Mouse (Mus musculus): ENCODE data around the gene Flot1. TPM values are rescaled to one million over a fixed set of nuclear protein-coding genes. Genes with fewer than 3 reads are reported as not detected.

Gene Flot1
- polyA plus RNA-seq, 1 experiment from 2014 or later, result 49.4 TPM

DNA sequence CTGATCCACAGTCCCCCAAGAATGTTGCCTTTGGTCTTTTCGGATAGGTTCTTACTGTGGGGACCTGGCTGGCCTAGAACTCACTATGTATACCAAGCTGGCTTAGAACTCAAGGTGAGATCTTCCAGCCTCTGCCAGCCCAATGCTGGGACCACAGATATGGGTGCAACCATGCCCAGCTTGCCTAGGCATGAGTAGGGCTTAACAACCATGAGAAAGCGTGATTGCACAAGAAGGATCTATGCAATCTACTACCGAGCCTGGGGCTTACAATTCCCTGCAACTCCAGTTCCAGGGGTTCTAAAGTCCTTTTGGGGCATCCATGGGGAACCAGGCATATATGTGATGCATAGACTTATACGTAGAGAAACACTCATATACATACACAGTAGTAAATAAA is 32.1 kb upstream of the Flot1 start:
- 85% methylated on average over 4 of the region's 4 CpGs for WGBS
- H3K9me3 ChIP-seq, result no peaks in the 10 kb centered on the region
- H3K27me3 ChIP-seq (replicated peaks), result no peaks in the 10 kb centered on the region
- H3K4me1 ChIP-seq (replicated peaks), result no peaks in the 10 kb centered on the region
- ATAC-seq, result no peak
- H3K36me3 ChIP-seq, result no peaks in the 10 kb centered on the region
- no peak overlapping the region for H3K9ac ChIP-seq
- no peak overlapping the region for H3K4me3 ChIP-seq (replicated peaks)
- no peak overlapping the region for H3K4me2 ChIP-seq (replicated peaks)
- H3K27ac ChIP-seq, result no peak overlapping the region

DNA sequence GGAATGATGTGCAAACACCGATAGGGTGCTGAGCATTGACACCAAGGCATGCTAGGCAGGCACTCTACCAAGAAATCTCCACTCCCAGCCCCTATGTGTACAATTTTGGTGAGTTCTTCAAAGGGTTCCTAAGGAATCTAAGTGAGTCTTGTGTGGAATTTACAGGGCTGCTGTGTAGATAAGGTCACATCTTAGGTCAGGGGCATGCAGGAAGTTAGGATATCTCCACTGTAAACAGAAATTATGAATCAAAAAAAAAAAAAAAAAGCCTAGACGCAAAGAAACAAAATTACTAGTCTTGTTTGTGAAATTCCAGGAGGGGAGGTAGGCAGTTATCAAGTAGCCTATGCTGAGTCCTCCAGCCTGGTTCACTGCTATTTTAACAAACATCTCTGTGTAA is 30.2 kb upstream of the Flot1 start:
- Histone ChIP-seq H3K9ac (no peak overlapping the region), H3K4me2 (replicated peaks) (no peak overlapping the region), H3K36me3 (no peaks in the 10 kb centered on the region), H3K27ac (no peak overlapping the region), H3K9me3 (no peaks in the 10 kb centered on the region), H3K4me3 (replicated peaks) (no peak overlapping the region), H3K27me3 (replicated peaks) (no peaks in the 10 kb centered on the region), H3K4me1 (replicated peaks) (no peaks in the 10 kb centered on the region)
- 57% methylated on average over 2 of the region's 2 CpGs for WGBS
- ATAC-seq, result no peak

DNA sequence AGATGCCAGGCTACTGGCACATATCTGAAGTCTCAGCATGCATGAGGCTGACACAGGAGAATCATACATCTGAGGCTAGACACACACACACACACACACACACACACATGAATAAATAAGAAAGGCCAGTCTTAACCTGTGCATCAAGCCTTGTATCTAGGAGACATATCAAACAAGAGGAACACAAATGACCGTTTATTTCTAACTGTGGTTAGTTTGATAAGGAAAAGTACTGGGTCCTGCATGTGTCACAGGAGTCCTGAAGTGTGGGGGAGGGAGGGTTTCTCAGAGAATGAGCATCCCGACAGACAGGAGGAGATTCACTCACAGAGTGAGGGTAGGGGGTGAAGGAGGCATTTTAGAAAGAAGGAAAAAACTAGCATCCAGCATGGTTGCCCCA is 27.9 kb upstream of the Flot1 start:
- WGBS, result 36% methylated on average over 2 of the region's 2 CpGs
- ATAC-seq, result no peak

DNA sequence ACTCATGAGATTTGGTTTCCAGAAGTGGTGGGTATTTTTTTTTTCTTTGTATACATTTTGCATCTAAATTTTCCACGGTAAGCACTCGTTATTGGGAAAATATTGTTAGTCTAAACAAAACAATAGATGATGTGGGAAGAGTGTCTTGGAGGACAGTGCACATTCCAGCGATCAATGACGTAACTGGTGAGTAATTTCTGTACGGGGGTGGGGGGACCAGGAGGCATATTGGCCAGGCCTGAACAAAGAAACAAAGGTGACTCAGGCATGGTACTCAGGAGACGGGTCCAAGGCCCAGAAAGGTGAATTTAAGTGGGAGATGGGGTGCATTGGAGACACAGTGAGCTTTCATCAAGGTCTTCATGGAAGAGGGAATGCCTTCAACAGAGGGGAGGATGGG is 27.4 kb upstream of the Flot1 start:
- Histone ChIP-seq H3K4me1 (replicated peaks) (no peaks in the 10 kb centered on the region), H3K4me2 (replicated peaks) (no peak overlapping the region), H3K9ac (no peak overlapping the region), H3K4me3 (replicated peaks) (no peak overlapping the region), H3K36me3 (no peaks in the 10 kb centered on the region), H3K9me3 (no peaks in the 10 kb centered on the region), H3K27me3 (replicated peaks) (no peaks in the 10 kb centered on the region), H3K27ac (no peak overlapping the region)
- 79% methylated on average over 6 of the region's 6 CpGs for WGBS
- ATAC-seq, result no peak

More for the DNA sequence above, 27.9 kb upstream of the Flot1 start:
- no peak overlapping the region for H3K9ac ChIP-seq
- no peaks in the 10 kb centered on the region for H3K27me3 ChIP-seq (replicated peaks)
- H3K36me3 ChIP-seq, result no peaks in the 10 kb centered on the region
- H3K4me2 ChIP-seq (replicated peaks), result no peak overlapping the region
- H3K9me3 ChIP-seq, result no peaks in the 10 kb centered on the region
- no peak overlapping the region for H3K4me3 ChIP-seq (replicated peaks)
- no peak overlapping the region for H3K27ac ChIP-seq
- H3K4me1 ChIP-seq (replicated peaks), result no peaks in the 10 kb centered on the region

DNA sequence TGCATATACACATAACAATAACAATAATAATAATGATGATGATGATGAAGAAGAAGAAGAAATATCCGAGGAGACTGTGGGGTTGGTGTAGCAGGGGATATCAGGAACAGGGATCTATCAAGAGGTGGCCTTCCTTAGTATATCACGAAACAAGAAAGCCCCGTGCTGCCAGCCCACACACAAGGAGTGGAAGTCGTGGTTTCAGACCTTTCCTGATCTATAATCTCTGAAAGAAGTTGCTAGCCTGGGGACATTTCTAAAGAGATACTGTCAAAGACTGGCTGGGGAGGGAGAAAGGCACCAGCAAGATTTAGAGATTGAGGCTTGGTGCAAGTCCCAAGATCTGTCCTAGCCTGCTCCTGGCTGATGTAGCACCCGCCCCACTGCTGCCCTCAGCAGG is 26.2 kb upstream of the Flot1 start:
- Histone ChIP-seq H3K36me3 (no peaks in the 10 kb centered on the region), H3K4me1 (replicated peaks) (no peaks in the 10 kb centered on the region), H3K9ac (no peak overlapping the region), H3K9me3 (no peaks in the 10 kb centered on the region), H3K27me3 (replicated peaks) (no peaks in the 10 kb centered on the region), H3K4me3 (replicated peaks) (no peak overlapping the region), H3K4me2 (replicated peaks) (no peak overlapping the region), H3K27ac (no peak overlapping the region)
- no peak for ATAC-seq
- 59% methylated on average over 5 of the region's 5 CpGs for WGBS

DNA sequence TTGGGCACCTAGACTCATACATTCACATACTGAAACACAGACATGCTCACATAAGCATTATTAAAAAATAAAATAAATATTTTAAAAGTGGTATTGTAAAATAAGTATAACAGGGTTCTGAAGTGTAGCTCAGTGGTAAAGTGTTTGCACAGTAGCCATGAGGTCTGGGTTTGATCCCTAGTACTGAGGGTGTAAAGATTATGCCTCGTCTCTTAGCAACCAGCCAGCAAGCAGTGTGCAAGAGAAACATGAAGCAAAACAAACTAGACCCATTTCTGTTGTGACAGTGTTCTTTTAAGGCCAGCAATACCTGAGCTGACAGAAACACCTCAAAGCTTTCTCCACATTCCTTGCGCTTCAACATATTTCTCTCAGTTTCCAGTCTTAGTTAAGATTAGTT is 22.1 kb upstream of the Flot1 start:
- no peak for ATAC-seq

DNA sequence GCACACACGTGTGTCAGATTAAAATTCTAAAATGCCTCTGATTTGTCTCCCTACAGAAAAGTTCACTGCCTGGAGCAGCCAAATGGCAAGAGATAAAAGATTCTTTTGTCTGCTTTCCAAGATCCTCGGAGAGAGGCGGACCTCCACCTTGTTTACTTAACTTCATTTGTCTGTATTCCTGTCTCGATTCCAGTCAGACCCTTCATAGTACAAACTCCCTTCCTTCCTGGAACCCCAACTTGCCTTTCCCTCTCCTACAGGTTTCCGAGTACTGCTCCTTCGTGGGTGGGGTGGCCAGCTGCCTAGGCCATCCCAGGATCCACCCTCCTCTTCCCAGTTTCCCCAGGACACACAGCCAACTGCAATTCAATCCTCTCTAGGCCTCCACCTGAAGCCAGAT is 20.0 kb upstream of the Flot1 start:
- no peaks in the 10 kb centered on the region for H3K27me3 ChIP-seq (replicated peaks)
- peak overlapping the region; percentile 2; the same call in 1 of the 2 replicates for H3K9ac ChIP-seq
- no peak for ATAC-seq
- H3K36me3 ChIP-seq, result no peaks in the 10 kb centered on the region
- no peak overlapping the region for H3K27ac ChIP-seq
- peaks cover 9% of the 10 kb centered on the region for H3K4me1 ChIP-seq (replicated peaks)
- WGBS, result 42% methylated on average over 6 of the region's 6 CpGs
- H3K9me3 ChIP-seq, result no peaks in the 10 kb centered on the region
- no peak overlapping the region for H3K4me2 ChIP-seq (replicated peaks)
- H3K4me3 ChIP-seq (replicated peaks), result no peak overlapping the region

More for the DNA sequence above, 22.1 kb upstream of the Flot1 start:
- Histone ChIP-seq H3K4me3 (replicated peaks) (no peak overlapping the region), H3K36me3 (no peaks in the 10 kb centered on the region), H3K9ac (no peak overlapping the region), H3K4me1 (replicated peaks) (peaks cover 9% of the 10 kb centered on the region), H3K4me2 (replicated peaks) (no peak overlapping the region), H3K27me3 (replicated peaks) (no peaks in the 10 kb centered on the region), H3K27ac (no peak overlapping the region), H3K9me3 (no peaks in the 10 kb centered on the region)
- 72% methylated on average over 2 of the region's 2 CpGs for WGBS

DNA sequence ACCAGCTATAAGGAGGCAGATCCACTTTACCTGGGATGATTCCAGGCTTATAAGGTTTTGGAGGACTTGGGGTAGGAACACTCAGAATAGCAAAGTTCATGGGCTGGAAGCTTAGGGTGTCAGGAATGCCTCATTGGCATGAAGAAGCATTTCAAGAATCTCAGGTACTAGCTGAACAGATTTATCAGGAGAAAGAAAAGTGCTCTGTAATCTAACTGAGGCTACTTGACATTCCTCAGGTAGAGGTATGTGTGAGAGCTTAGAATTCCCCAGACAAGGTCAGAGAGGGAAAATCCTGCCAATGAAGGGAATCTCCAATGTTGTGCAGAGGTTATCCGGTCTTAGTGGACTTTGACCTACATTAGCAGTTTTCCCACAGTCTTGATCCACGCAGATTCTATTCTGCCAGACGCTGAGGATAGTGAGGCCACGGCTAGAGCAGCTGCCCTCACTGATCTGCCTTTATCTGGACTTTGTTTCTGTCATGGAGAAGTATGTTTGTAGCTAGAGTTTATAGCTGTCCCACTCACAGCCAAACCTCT is 19.1 kb upstream of the Flot1 start:
- 0 out of 2 replicates have a peak overlapping the region, but pooled peaks have one; percentile 1 for H3K27ac ChIP-seq
- WGBS, result 31% methylated on average over 4 of the region's 4 CpGs

DNA sequence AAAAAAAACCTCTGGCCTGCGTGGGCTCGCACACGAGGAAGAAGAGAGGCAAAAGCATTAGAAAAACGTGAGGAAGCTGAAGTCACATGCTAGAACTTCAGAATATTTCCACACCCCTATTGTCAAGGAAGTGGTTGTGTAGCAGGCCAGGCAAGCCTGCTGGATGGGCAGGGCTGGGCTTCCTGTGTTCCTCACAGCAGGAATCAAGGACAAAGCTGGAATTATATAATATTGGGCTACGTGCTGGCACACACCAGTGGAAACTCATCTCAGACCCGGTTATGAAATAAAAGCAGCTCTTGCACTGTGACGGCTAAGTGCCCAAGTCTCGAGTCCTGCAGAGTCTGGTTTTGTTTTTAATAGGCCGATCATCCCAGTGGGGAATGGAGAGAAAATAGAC is 15.0 kb upstream of the Flot1 start:
- H3K27ac ChIP-seq, result no peak overlapping the region
- no peak for ATAC-seq
- 69% methylated on average over 9 of the region's 9 CpGs for WGBS
- H3K27me3 ChIP-seq (replicated peaks), result no peaks in the 10 kb centered on the region
- no peaks in the 10 kb centered on the region for H3K9me3 ChIP-seq
- no peaks in the 10 kb centered on the region for H3K36me3 ChIP-seq
- H3K4me3 ChIP-seq (replicated peaks), result no peak overlapping the region
- H3K9ac ChIP-seq, result no peak overlapping the region
- no peak overlapping the region for H3K4me2 ChIP-seq (replicated peaks)
- H3K4me1 ChIP-seq (replicated peaks), result peaks cover 9% of the 10 kb centered on the region

More for the DNA sequence above, 19.1 kb upstream of the Flot1 start:
- Histone ChIP-seq H3K9ac (no peak overlapping the region), H3K27me3 (replicated peaks) (no peaks in the 10 kb centered on the region), H3K9me3 (no peaks in the 10 kb centered on the region), H3K4me3 (replicated peaks) (no peak overlapping the region), H3K4me1 (replicated peaks) (peaks cover 9% of the 10 kb centered on the region), H3K36me3 (no peaks in the 10 kb centered on the region), H3K4me2 (replicated peaks) (no peak overlapping the region)
- no peak for ATAC-seq

DNA sequence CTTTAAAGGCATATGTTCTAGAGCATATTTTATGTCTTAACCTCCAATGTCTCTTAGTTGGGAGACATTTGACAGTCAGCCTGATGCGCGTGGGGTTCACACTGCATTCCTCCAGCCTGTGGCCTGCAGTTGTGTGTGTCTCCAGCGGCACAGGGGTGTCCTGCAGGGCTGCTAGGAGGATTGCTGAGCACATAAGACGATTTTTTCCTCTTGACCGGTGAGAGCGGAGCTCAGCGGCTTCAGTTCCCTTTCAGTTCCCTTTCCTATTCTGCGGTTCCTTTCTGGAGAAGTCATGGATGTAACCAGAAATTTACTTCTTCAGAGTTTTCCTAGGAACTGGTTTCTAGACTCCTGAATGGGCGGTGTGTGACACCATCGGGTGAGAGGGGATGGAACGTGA is 13.6 kb upstream of the Flot1 start:
- H3K9me3 ChIP-seq, result no peaks in the 10 kb centered on the region
- 88% methylated on average over 11 of the region's 11 CpGs for WGBS

DNA sequence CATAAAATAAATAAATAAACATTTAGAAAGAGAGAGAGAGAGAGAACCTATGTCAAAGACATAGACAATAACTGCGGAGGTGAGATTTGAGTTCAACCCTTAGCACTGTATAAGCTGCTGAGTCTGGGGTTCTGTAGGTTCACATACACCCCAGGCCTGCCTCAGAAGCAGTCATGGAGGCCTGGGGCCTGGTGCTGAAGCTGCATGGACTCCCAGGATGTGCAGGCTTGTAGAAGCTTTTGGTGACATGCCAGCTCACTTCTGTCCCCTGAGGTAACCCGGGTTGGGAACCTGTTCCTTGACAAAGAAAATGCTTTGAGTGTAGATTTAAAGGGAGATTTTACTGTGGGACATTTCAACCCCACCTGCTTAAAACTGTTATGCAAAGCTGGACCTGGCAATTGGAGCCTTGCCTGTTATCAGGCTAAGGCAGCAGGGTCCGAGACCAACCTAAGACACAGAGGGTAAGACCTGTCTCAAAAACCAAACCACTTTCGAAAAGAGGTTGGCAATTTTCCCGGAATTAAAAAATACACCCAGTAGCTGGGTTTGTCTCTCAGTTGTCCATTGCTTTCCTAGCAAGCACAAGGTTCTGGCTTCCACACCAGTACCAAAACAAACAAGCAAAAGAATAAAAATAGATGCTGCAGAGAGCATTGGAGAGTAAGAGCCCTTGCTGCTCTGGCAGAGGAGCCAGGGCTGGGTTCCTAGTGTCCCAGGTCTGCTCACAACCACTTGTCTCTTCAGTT is 12.0 kb upstream of the Flot1 start:
- Histone ChIP-seq H3K4me3 (replicated peaks) (no peak overlapping the region), H3K4me2 (replicated peaks) (no peak overlapping the region), H3K9me3 (no peaks in the 10 kb centered on the region), H3K9ac (no peak overlapping the region), H3K27ac (no peak overlapping the region), H3K27me3 (replicated peaks) (no peaks in the 10 kb centered on the region), H3K4me1 (replicated peaks) (peaks cover 22% of the 10 kb centered on the region), H3K36me3 (no peaks in the 10 kb centered on the region)
- ATAC-seq, result no peak
- WGBS, result 77% methylated on average over 5 of the region's 5 CpGs

More for the DNA sequence above, 13.6 kb upstream of the Flot1 start:
- Histone ChIP-seq H3K4me2 (replicated peaks) (no peak overlapping the region), H3K27ac (no peak overlapping the region), H3K4me3 (replicated peaks) (no peak overlapping the region), H3K27me3 (replicated peaks) (no peaks in the 10 kb centered on the region), H3K9ac (no peak overlapping the region), H3K4me1 (replicated peaks) (peaks cover 9% of the 10 kb centered on the region; the same call in 1 of the 2 replicates), H3K36me3 (no peaks in the 10 kb centered on the region)
- ATAC-seq, result no peak

DNA sequence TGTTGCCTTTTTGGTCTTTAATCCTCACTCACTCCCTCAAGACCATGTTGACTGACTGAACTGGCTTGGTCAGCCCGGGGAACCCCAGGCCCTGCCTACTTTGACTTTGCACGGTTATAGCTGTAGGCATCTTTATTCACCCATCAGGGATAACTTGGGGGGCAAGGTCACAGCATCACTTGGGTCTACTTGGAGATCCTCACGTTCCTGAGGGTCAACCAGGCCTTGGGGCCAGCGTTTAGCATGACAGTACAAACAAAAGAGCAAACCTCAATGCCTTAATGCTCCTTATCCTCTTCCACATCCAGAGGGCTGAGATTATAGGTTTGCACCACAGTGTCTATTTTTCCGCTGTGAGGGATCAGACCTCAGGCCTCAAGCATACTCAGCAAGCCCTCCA is 10.7 kb upstream of the Flot1 start:
- H3K36me3 ChIP-seq, result no peaks in the 10 kb centered on the region
- no peak for ATAC-seq
- peaks cover 25% of the 10 kb centered on the region for H3K4me1 ChIP-seq (replicated peaks)
- H3K4me2 ChIP-seq (replicated peaks), result no peak overlapping the region
- H3K9me3 ChIP-seq, result no peaks in the 10 kb centered on the region
- 80% methylated on average over 5 of the region's 5 CpGs for WGBS
- peak overlapping the region; percentile 68 for H3K27ac ChIP-seq
- no peaks in the 10 kb centered on the region for H3K27me3 ChIP-seq (replicated peaks)
- no peak overlapping the region for H3K4me3 ChIP-seq (replicated peaks)
- H3K9ac ChIP-seq, result no peak overlapping the region

DNA sequence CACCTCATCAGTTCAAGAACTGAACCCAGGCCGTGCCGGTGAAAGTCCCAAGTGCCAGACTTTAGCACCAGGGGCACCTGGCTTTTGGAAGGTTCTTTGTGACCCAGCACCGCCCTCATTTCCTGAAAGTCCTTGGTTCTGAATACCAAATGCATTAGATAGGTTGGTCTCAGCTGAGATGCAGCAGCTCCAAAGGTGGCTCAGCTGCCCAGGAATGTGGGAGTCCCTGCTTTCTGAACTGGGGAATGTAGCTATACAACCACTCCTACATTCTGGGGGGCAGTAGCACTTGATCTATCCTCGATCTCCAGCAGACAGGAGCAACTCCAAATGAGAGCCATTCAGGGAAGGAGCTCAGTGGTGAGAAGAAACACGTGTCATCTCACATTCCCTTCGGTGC is 10.3 kb upstream of the Flot1 start:
- WGBS, result 57% methylated on average over 6 of the region's 6 CpGs
- peaks cover 29% of the 10 kb centered on the region for H3K4me1 ChIP-seq (replicated peaks)
- H3K27me3 ChIP-seq (replicated peaks), result no peaks in the 10 kb centered on the region
- H3K4me2 ChIP-seq (replicated peaks), result no peak overlapping the region
- H3K27ac ChIP-seq, result peak overlapping the region; percentile 68
- H3K4me3 ChIP-seq (replicated peaks), result no peak overlapping the region
- H3K9ac ChIP-seq, result no peak overlapping the region
- no peaks in the 10 kb centered on the region for H3K9me3 ChIP-seq
- ATAC-seq, result no peak; the same call in none of the 2 replicates
- H3K36me3 ChIP-seq, result no peaks in the 10 kb centered on the region
